Mouse (Mus musculus): Measurements from ENCODE around the gene Pygo2. TPM values are rescaled to one million over a fixed set of nuclear protein-coding genes. Genes with fewer than 3 reads are reported as not detected.

Gene Pygo2
- polyA plus RNA-seq (2011; ENCODE audit: insufficient read depth, insufficient read length, low replicate concordance, missing spikeins): 29.7 and 45.4 TPM in 2 replicates

DNA sequence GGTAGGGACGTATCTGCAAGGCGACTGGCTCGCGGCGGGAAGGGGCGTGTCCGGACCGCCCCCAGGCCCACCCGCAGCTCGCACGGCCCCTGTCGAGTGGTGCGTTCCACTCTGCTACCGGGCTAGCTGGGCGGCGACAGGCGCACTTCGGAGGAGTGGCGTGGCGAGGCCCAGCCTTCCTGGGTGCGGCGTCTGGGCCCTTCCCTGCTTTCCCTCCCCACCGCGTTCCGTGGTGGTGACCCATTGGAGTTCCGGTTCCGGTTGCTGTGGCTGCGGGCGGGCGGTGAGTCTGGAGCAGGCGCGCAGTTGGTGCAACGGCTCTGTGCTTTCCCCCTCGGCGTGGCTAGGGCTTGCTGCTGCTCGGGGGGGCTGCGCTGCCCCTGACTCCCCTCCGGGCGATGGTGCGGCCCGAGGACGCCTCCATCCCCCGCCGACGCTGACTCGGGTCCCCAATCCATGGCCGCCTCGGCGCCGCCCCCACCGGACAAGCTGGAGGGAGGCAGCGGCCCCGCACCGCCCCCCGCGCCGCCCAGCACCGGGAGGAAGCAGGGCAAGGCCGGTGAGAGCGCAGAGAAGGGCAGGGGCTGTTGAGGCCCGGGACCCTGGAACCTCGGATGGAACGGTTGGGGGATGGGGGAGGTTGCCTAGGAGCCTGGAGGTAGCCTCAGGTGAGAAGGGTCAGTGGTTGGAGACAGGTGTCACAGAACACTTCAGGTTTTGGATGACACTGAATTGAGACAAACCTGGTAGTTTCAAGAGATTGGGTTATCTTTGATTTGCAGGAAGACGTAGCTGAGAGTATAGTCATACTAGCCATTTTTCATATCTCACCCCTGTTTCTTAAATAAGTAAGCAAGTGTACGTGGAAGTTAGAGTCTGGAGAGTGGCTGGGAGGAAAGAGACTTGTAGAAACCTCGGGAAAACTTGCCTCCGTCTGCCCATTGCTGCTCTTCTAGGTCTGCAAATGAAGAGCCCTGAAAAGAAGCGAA, at the start of gene Pygo2:
Pygo2 (plus strand) TSS at position 44 of the 989 bp plus-strand sequence.
- 2% methylated on average over 68 of the region's 68 CpGs for WGBS
- H3K27ac ChIP-seq (ENCODE audit: control insufficient read depth, insufficient read depth, low read depth, low read length, poor library complexity): peak within 1 kb of the TSS; percentile 89
- no peaks in the 10 kb centered on the region for H3K4me1 ChIP-seq (ENCODE audit: control insufficient read depth, insufficient read depth, low read length)
- TF ChIP-seq POLR2A (IDR thresholded peaks at IDR 0.05; ENCODE audit: borderline replicate concordance, control insufficient read depth, low read depth, low read length): peak; percentile 72
- TF ChIP-seq CTCF (IDR thresholded peaks at IDR 0.05; ENCODE audit: control insufficient read depth, insufficient read depth, low read length): no peak
- H3K4me3 ChIP-seq (replicated peaks; ENCODE audit: control insufficient read depth, low read depth, low read length): peak within 1 kb of the TSS; percentile 90

GRCm38 (mm10) chr3:89380291-89380690, 49.7 kb upstream of the Pygo2 start:
- 90% methylated on average over 14 of the region's 14 CpGs for WGBS
- TF ChIP-seq POLR2A (IDR thresholded peaks at IDR 0.05; ENCODE audit: borderline replicate concordance, control insufficient read depth, low read depth, low read length) (no peak), CTCF (IDR thresholded peaks at IDR 0.05; ENCODE audit: control insufficient read depth, insufficient read depth, low read length) (no peak)
- Histone ChIP-seq H3K4me3 (replicated peaks; ENCODE audit: control insufficient read depth, low read depth, low read length) (no peak overlapping the region), H3K27ac (ENCODE audit: control insufficient read depth, insufficient read depth, low read depth, low read length, poor library complexity) (no peak overlapping the region), H3K4me1 (ENCODE audit: control insufficient read depth, insufficient read depth, low read length) (peaks cover 6% of the 10 kb centered on the region)

DNA sequence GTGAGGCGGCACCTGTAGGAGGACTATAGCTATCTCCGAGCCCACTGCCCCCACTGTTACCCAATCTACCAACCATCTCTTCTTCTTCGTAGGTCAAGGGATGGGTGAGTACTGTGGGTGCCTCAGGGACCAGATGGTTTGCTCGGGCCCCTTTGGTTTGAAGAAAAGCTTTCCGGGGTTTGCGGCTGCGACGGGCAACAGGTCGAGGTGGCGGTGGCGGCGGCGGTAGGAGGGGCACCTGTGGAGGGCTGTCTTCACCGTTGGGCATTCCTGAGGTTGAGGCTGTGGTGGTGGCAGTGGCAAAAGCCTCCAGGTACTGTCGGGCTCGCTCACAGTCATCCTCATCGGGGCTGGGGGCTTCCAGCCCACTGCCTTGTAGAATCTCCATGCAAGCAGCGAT, 49.3 kb upstream of the Pygo2 start:
- no peak overlapping the region for H3K4me3 ChIP-seq (replicated peaks; ENCODE audit: control insufficient read depth, low read depth, low read length)
- no peak for TF ChIP-seq CTCF (IDR thresholded peaks at IDR 0.05; ENCODE audit: control insufficient read depth, insufficient read depth, low read length)
- peaks cover 6% of the 10 kb centered on the region for H3K4me1 ChIP-seq (ENCODE audit: control insufficient read depth, insufficient read depth, low read length)
- WGBS: 94% methylated on average over 18 of the region's 18 CpGs
- no peak overlapping the region for H3K27ac ChIP-seq (ENCODE audit: control insufficient read depth, insufficient read depth, low read depth, low read length, poor library complexity)

GRCm38 (mm10) chr3:89381233-89381632, 48.8 kb upstream of the Pygo2 start:
- TF ChIP-seq POLR2A (IDR thresholded peaks at IDR 0.05; ENCODE audit: borderline replicate concordance, control insufficient read depth, low read depth, low read length): no peak
- no peak for TF ChIP-seq CTCF (IDR thresholded peaks at IDR 0.05; ENCODE audit: control insufficient read depth, insufficient read depth, low read length)

GRCm38 (mm10) chr3:89382033-89382882, 47.8 kb upstream of the Pygo2 start:
- no peak overlapping the region for H3K4me3 ChIP-seq (replicated peaks; ENCODE audit: control insufficient read depth, low read depth, low read length)
- 78% methylated on average over 9 of the region's 9 CpGs for WGBS
- no peak for TF ChIP-seq POLR2A (IDR thresholded peaks at IDR 0.05; ENCODE audit: borderline replicate concordance, control insufficient read depth, low read depth, low read length)
- no peak for TF ChIP-seq CTCF (IDR thresholded peaks at IDR 0.05; ENCODE audit: control insufficient read depth, insufficient read depth, low read length)
- peaks cover 6% of the 10 kb centered on the region for H3K4me1 ChIP-seq (ENCODE audit: control insufficient read depth, insufficient read depth, low read length)
- no peak overlapping the region for H3K27ac ChIP-seq (ENCODE audit: control insufficient read depth, insufficient read depth, low read depth, low read length, poor library complexity)

More at GRCm38 (mm10) chr3:89381233-89381632, 48.8 kb upstream of the Pygo2 start:
- no peak overlapping the region for H3K27ac ChIP-seq (ENCODE audit: control insufficient read depth, insufficient read depth, low read depth, low read length, poor library complexity)
- WGBS: 92% methylated on average over 11 of the region's 11 CpGs
- no peak overlapping the region for H3K4me3 ChIP-seq (replicated peaks; ENCODE audit: control insufficient read depth, low read depth, low read length)
- peaks cover 6% of the 10 kb centered on the region for H3K4me1 ChIP-seq (ENCODE audit: control insufficient read depth, insufficient read depth, low read length)

- TF ChIP-seq POLR2A (IDR thresholded peaks at IDR 0.05; ENCODE audit: borderline replicate concordance, control insufficient read depth, low read depth, low read length) (no peak), CTCF (IDR thresholded peaks at IDR 0.05; ENCODE audit: control insufficient read depth, insufficient read depth, low read length) (no peak)
- Histone ChIP-seq H3K27ac (ENCODE audit: control insufficient read depth, insufficient read depth, low read depth, low read length, poor library complexity) (no peak overlapping the region), H3K4me3 (replicated peaks; ENCODE audit: control insufficient read depth, low read depth, low read length) (no peak overlapping the region), H3K4me1 (ENCODE audit: control insufficient read depth, insufficient read depth, low read length) (peaks cover 6% of the 10 kb centered on the region)
- WGBS: 83% methylated on average over 5 of the region's 5 CpGs
These were observed 47.1 kb upstream of the Pygo2 start for GRCm38 (mm10) chr3:89382950-89383349.

DNA sequence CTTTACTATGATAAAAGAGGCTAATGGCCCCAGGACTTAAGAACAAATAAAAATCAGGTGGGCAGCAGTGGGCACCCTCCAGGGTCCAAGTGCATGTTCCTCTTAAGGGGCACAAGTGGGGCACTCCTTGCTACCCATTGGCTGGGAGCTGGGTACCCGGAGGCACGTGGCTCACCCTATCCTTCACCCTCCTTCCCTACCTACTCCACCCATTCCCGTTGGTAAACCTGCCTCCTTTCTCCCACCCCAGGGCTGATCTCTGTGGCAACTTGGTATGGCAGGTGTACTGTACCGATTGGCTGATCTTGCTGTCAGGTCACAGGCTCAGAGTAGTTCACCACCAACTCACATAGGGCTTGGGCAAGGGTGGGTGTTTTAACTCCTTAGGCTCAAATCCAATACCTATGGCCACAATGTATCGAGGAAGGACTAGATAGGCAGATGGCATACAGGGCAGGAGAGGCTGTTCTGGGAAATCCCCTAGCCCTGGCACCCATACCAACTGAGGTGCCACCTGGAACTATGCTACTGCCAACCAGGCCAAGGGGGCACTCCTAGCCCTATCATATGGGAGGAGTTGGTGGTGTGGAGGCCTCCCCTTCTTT, 46.3 kb upstream of the Pygo2 start:
- TF ChIP-seq POLR2A (IDR thresholded peaks at IDR 0.05; ENCODE audit: borderline replicate concordance, control insufficient read depth, low read depth, low read length) (no peak), CTCF (IDR thresholded peaks at IDR 0.05; ENCODE audit: control insufficient read depth, insufficient read depth, low read length) (no peak)
- H3K4me3 ChIP-seq (replicated peaks; ENCODE audit: control insufficient read depth, low read depth, low read length): no peak overlapping the region
- 82% methylated on average over 5 of the region's 5 CpGs for WGBS
- no peak overlapping the region for H3K27ac ChIP-seq (ENCODE audit: control insufficient read depth, insufficient read depth, low read depth, low read length, poor library complexity)
- H3K4me1 ChIP-seq (ENCODE audit: control insufficient read depth, insufficient read depth, low read length): peaks cover 6% of the 10 kb centered on the region
